8 mouse cellular contexts compared by ENCODE assay signal in the genomic region with DNA sequence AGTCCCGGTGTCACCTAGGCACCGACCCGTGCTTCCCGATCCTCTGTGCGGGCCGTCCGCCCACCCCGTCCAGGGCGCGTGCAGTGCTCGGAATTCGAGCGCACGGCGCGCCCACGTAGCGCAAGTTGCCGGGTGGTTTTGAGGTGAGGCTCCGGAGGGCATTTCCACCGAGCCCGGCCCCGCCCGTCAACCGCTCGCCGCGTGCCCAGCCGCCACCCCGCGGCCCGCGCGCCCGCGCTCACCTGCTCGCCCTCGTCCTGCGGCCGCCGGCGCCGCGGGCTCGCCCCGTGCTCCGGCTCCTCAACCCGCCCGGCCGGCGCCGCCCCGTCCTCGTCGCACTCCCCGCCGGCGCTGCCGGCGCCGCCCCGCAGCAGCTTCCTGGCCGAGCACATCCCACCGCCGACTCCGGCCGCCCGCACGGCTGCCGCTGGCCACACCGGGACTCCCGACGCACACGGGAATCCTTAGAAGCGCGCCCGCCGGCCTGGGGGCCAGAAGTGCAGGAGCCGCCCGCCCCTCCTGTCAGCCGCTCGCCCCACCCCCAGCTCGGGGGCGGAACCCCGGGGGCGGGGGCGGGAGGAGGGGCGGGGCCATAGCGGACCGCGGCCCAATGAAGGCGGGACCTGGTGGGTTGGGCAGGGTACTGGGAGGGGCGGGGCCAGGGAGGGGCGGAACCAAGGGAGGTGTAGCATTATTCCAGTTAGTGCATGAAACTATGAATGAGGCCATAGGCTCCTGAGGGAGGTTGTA. TPM values are rescaled to one million over a fixed set of nuclear protein-coding genes. Genes with fewer than 3 reads are reported as not detected.
A peak's percentile ranks its signal among the peaks of the same experiment; 100 is the strongest.
DNase-seq lines count a peak whose midpoint lies in the region; ATAC-seq and TF ChIP-seq lines count a peak whose summit lies in the region.

A gene (minus strand): TSS at position 533 of the 750 bp plus-strand sequence.

- H3K4me3 ChIP-seq in E14TG2a.4 (replicated peaks; ENCODE audit: low read length), result peak within 1 kb of the TSS; percentile 83
- H3K4me3 ChIP-seq in forebrain, embryonic 11.5 days (ENCODE audit: low read depth, low read length), result peak within 1 kb of the TSS; percentile 69
- peak within 1 kb of the TSS; percentile 96 for H3K4me3 ChIP-seq in heart, postnatal 0 days (ENCODE audit: low read depth, low read length)
- peak within 1 kb of the TSS; percentile 63 for H3K4me3 ChIP-seq in liver, postnatal 0 days (ENCODE audit: low read depth, low read length)
- peak within 1 kb of the TSS; percentile 78 for H3K4me3 ChIP-seq in neural tube, embryonic 13.5 days

- peaks cover 7% of the 10 kb centered on the region for H3K27me3 ChIP-seq in E14TG2a.4 (ENCODE audit: insufficient read depth, low read length)
- peaks cover 9% of the 10 kb centered on the region; the same call in 1 of the 2 replicates for H3K27me3 ChIP-seq in forebrain, embryonic 11.5 days (ENCODE audit: control insufficient read depth, insufficient read depth, low read length)
- H3K27me3 ChIP-seq in heart, postnatal 0 days (ENCODE audit: control insufficient read depth, insufficient read depth, low read length), result no peaks in the 10 kb centered on the region
- no peaks in the 10 kb centered on the region for H3K27me3 ChIP-seq in liver, postnatal 0 days (ENCODE audit: insufficient read depth, low read length)
- peaks cover 14% of the 10 kb centered on the region; the same call in 1 of the 2 replicates for H3K27me3 ChIP-seq in neural tube, embryonic 13.5 days

- DNase-seq in c-Kit-positive CD71-positive TER-119-negative erythroid progenitor cells, embryonic 14.5 days (ENCODE audit: low read depth), result peak; percentile 83
- peak; percentile 96 for DNase-seq in forebrain, embryonic 11.5 days (ENCODE audit: low spot score)
- DNase-seq in heart, postnatal 0 days (ENCODE audit: low spot score), result peak; percentile 80
- DNase-seq in kidney, postnatal 4 days, result peak; percentile 89 to 94
- DNase-seq in liver, postnatal 0 days, result peak; percentile 97
- DNase-seq in telencephalon, adult 2 months (ENCODE audit: low read depth, low spot score), result peak; percentile 38

- H3K9ac ChIP-seq in forebrain, embryonic 11.5 days (ENCODE audit: low read length), result peak within 1 kb of the TSS; percentile 69
- H3K9ac ChIP-seq in heart, postnatal 0 days (replicated peaks; ENCODE audit: low read depth, low read length), result peak within 1 kb of the TSS; percentile 77
- peak within 1 kb of the TSS; percentile 78 for H3K9ac ChIP-seq in liver, postnatal 0 days (replicated peaks)
- H3K9ac ChIP-seq in neural tube, embryonic 13.5 days, result peak within 1 kb of the TSS; percentile 75

- no peak for TF ChIP-seq EP300 in heart, postnatal 0 days (IDR thresholded peaks at IDR 0.05; ENCODE audit: low read depth)
- no peak for TF ChIP-seq EP300 in liver, postnatal 0 days (IDR thresholded peaks at IDR 0.05; ENCODE audit: low read depth)

- H3K9me3 ChIP-seq in E14TG2a.4 (ENCODE audit: low read length), result 0 out of 2 replicates have a peak, but pooled peaks cover 3% of the 10 kb centered on the region
- no peaks in the 10 kb centered on the region for H3K9me3 ChIP-seq in forebrain, embryonic 11.5 days (ENCODE audit: control insufficient read depth, low read length)
- H3K9me3 ChIP-seq in heart, postnatal 0 days (replicated peaks; ENCODE audit: control insufficient read depth, low read length), result no peaks in the 10 kb centered on the region
- H3K9me3 ChIP-seq in liver, postnatal 0 days (ENCODE audit: low read length), result no peaks in the 10 kb centered on the region
- no peaks in the 10 kb centered on the region for H3K9me3 ChIP-seq in neural tube, embryonic 13.5 days

- no peak for TF ChIP-seq CTCF in E14TG2a.4 (conservative IDR thresholded peaks at IDR 0.05; ENCODE audit: low read length)
- no peak for TF ChIP-seq CTCF in heart, postnatal 0 days (IDR thresholded peaks at IDR 0.05; ENCODE audit: low read depth)
- TF ChIP-seq CTCF in liver, postnatal 0 days (IDR thresholded peaks at IDR 0.05; ENCODE audit: low read depth), result no peak

- H3K36me3 ChIP-seq in E14TG2a.4 (ENCODE audit: insufficient read depth, low read length), result no peaks in the 10 kb centered on the region
- H3K36me3 ChIP-seq in forebrain, embryonic 11.5 days (ENCODE audit: control insufficient read depth, insufficient read depth, low read length), result no peaks in the 10 kb centered on the region
- no peaks in the 10 kb centered on the region for H3K36me3 ChIP-seq in heart, postnatal 0 days (replicated peaks; ENCODE audit: control insufficient read depth, insufficient read depth, low read length)
- H3K36me3 ChIP-seq in liver, postnatal 0 days (replicated peaks; ENCODE audit: insufficient read depth, low read length), result 0 out of 2 replicates have a peak, but pooled peaks cover 3% of the 10 kb centered on the region
- no peaks in the 10 kb centered on the region for H3K36me3 ChIP-seq in neural tube, embryonic 13.5 days

- no peaks in the 10 kb centered on the region for H3K4me1 ChIP-seq in E14TG2a.4 (replicated peaks; ENCODE audit: low read depth, low read length)
- H3K4me1 ChIP-seq in forebrain, embryonic 11.5 days (replicated peaks; ENCODE audit: control insufficient read depth, insufficient read depth, low read length), result no peaks in the 10 kb centered on the region
- peaks cover 7% of the 10 kb centered on the region; the same call in 1 of the 2 replicates for H3K4me1 ChIP-seq in heart, postnatal 0 days (ENCODE audit: control insufficient read depth, insufficient read depth)
- peaks cover 17% of the 10 kb centered on the region for H3K4me1 ChIP-seq in liver, postnatal 0 days (ENCODE audit: insufficient read depth)
- H3K4me1 ChIP-seq in neural tube, embryonic 13.5 days (replicated peaks), result no peaks in the 10 kb centered on the region; the same call in 1 of the 2 replicates

- under 1% methylated on average over 90 of the region's 94 CpGs for WGBS in forebrain, embryonic 11.5 days
- WGBS in heart, postnatal 0 days, result under 1% methylated on average over 77 of the region's 94 CpGs
- under 1% methylated on average over 65 of the region's 94 CpGs for WGBS in liver, postnatal 0 days (ENCODE audit: insufficient replicate concordance)
- under 1% methylated on average over 62 of the region's 94 CpGs for WGBS in neural tube, embryonic 13.5 days

- H3K27ac ChIP-seq in forebrain, embryonic 11.5 days (ENCODE audit: low read depth, low read length), result no peak within 1 kb of the TSS
- H3K27ac ChIP-seq in heart, postnatal 0 days (ENCODE audit: low read depth), result peak within 1 kb of the TSS; percentile 80
- peak within 1 kb of the TSS; percentile 89 for H3K27ac ChIP-seq in liver, postnatal 0 days (ENCODE audit: low read depth)
- peak within 1 kb of the TSS; percentile 59; the same call in 1 of the 2 replicates for H3K27ac ChIP-seq in neural tube, embryonic 13.5 days (replicated peaks)

- ATAC-seq in forebrain, embryonic 11.5 days (replicated peaks; ENCODE audit: low FRiP score), result peak; percentile 96
- ATAC-seq in heart, postnatal 0 days (ENCODE audit: insufficient read depth, low read depth), result peak; percentile 98
- peak; percentile 93 for ATAC-seq in liver, postnatal 0 days
- ATAC-seq in neural tube, embryonic 13.5 days (ENCODE audit: low read depth), result peak; percentile 97

- H3K4me2 ChIP-seq in forebrain, embryonic 11.5 days (ENCODE audit: low read depth, low read length, severe bottlenecking), result peak within 1 kb of the TSS; percentile 63
- H3K4me2 ChIP-seq in heart, postnatal 0 days (ENCODE audit: low read depth, low read length), result peak within 1 kb of the TSS; percentile 87
- peak within 1 kb of the TSS; percentile 70 for H3K4me2 ChIP-seq in liver, postnatal 0 days (ENCODE audit: low read depth, low read length)
- H3K4me2 ChIP-seq in neural tube, embryonic 13.5 days, result peak within 1 kb of the TSS; percentile 76

RNA-seq across cellular contexts. Expression of the gene that starts here (rescaled TPM):
- polyA plus RNA-seq in forebrain, embryonic 11.5 days (2014; fragmentation: Nextera tagmentation; extraction: Ambion mirVana), result 4.6 and 5.5 TPM in 2 replicates
- 9.1 and 10.1 TPM in 2 replicates for total RNA-seq in heart, postnatal 0 days (2014; rRNA removed; ENCODE audit: low replicate concordance)
- 7.8 and 8.3 TPM in 2 replicates for polyA plus RNA-seq in heart, postnatal 0 days (2015; fragmentation: Nextera tagmentation; extraction: Ambion mirVana)
- 25.5 and 28.2 TPM in 2 replicates for polyA plus RNA-seq in liver, postnatal 0 days (2015; fragmentation: Nextera tagmentation; extraction: Ambion mirVana)
- 7.2 and 8.4 TPM in 2 replicates for polyA plus RNA-seq in neural tube, embryonic 13.5 days (2015; fragmentation: Nextera tagmentation; extraction: Ambion mirVana)

Comparison
In these comparisons a context has a peak if more than half of its experiments do, and no peak if none do; other contexts are left out.
1. DNase-seq: peak in every context shown above with its lines; median percentile 97 in liver, postnatal 0 days; 96 in forebrain, embryonic 11.5 days; 92 in kidney, postnatal 4 days; 83 in c-Kit-positive CD71-positive TER-119-negative erythroid progenitor cells, embryonic 14.5 days; 80 in heart, postnatal 0 days; 38 in telencephalon, adult 2 months.